Mouse (Mus musculus) CH12.LX (cell line): ENCODE data around the gene Notch3. TPM values are rescaled to one million over a fixed set of nuclear protein-coding genes. Genes with fewer than 3 reads are reported as not detected.
"Not testable (repeated sequence)": the region's sequence is repeated elsewhere in the genome, so short reads cannot be mapped to it uniquely, and the experiment has no call there.

Experiments used
- DNase-seq: peaks from one replicate; pipeline ENCODE4 v3.0.0-alpha.2; 2013; ENCODE audit errors: extremely low read depth
- H3K27ac ChIP-seq: 2 replicates; pipeline ENCODE4 v1.5.1; 2012; ENCODE audit warnings: low read depth, mild to moderate bottlenecking, control low read depth, moderate library complexity; ENCODE audit not compliant: insufficient read depth
- H3K27me3 ChIP-seq: replicated peaks from 2 replicates; pipeline ENCODE3; 2012; ENCODE audit warnings: inconsistent platforms
- H3K36me3 ChIP-seq, 2 experiments: replicated peaks in 1 of 2; 2 replicates each; pipeline versions ENCODE3 to v1.6.1; 2012; ENCODE audit warnings: inconsistent platforms in 1 of 2, low read length in 1 of 2, mild to moderate bottlenecking in 1 of 2, mixed read lengths in 1 of 2, moderate library complexity in 1 of 2; ENCODE audit not compliant: control insufficient read depth in 1 of 2, insufficient read depth in 1 of 2
- H3K4me1 ChIP-seq, 2 experiments: 2 replicates each; pipeline ENCODE4 v1.6.1; 2012; ENCODE audit warnings: inconsistent platforms in 1 of 2, moderate library complexity in 1 of 2; ENCODE audit not compliant: insufficient read depth in 2 of 2, control insufficient read depth in 1 of 2
- H3K4me2 ChIP-seq: 2 replicates; pipeline ENCODE4 v1.6.1; 2012; ENCODE audit warnings: low read depth, mild to moderate bottlenecking, control low read depth; ENCODE audit not compliant: poor library complexity, insufficient read depth, severe bottlenecking
- H3K4me3 ChIP-seq, 3 experiments: fragments of 150-350 bp in 1 of 3; sonication (generic) in 1 of 3; replicated peaks in 1 of 3; 2 replicates each; pipeline versions ENCODE3 to v1.5.1; 2011 to 2012; ENCODE audit warnings: low read depth in 2 of 3, low read length in 2 of 3, mild to moderate bottlenecking in 2 of 3, moderate library complexity in 2 of 3, control low read depth in 1 of 3, improper control_type of control experiment in 1 of 3, inconsistent platforms in 1 of 3, mixed read lengths in 1 of 3; ENCODE audit not compliant: poor library complexity in 1 of 3
- H3K79me2 ChIP-seq: replicated peaks from 2 replicates; pipeline ENCODE4 v1.6.1; 2012; ENCODE audit warnings: mild to moderate bottlenecking, moderate library complexity; ENCODE audit not compliant: control insufficient read depth, poor library complexity, insufficient read depth, severe bottlenecking; ENCODE audit errors: extremely low read depth
- H3K9ac ChIP-seq: 2 replicates; pipeline ENCODE4 v1.6.1; 2012; ENCODE audit warnings: low read depth, mild to moderate bottlenecking, control low read depth, moderate library complexity; ENCODE audit not compliant: insufficient read depth
- H3K9me3 ChIP-seq: replicated peaks from 2 replicates; pipeline ENCODE3; 2012; ENCODE audit warnings: low read length, inconsistent platforms, mixed read lengths
- BHLHE40 ChIP-seq: IDR thresholded peaks from 2 replicates; pipeline ENCODE4 v1.6.1; 2011; ENCODE audit warnings: mild to moderate bottlenecking, low read depth, low read length, improper control_type of control experiment
- E2F4 ChIP-seq: IDR thresholded peaks from 2 replicates; pipeline ENCODE4 v1.6.1; 2011; ENCODE audit warnings: low read depth, low read length, improper control_type of control experiment; ENCODE audit not compliant: insufficient replicate concordance
- ELF1 ChIP-seq: IDR thresholded peaks from 2 replicates; pipeline ENCODE4 v1.6.1; 2014; ENCODE audit warnings: low read depth, mild to moderate bottlenecking, inconsistent platforms, low read length, improper control_type of control experiment
- EP300 ChIP-seq: IDR thresholded peaks from 2 replicates; pipeline ENCODE4 v1.6.1; 2011; ENCODE audit warnings: low read length, improper control_type of control experiment
- ETS1 ChIP-seq: conservative IDR thresholded peaks from 2 replicates; pipeline ENCODE4 v1.6.1; 2012; ENCODE audit warnings: low read depth, mild to moderate bottlenecking, inconsistent platforms, low read length, improper control_type of control experiment, moderate library complexity
- GABPA ChIP-seq: IDR thresholded peaks from 2 replicates; pipeline ENCODE4 v1.6.1; 2012; ENCODE audit warnings: low read depth, low read length, improper control_type of control experiment, inconsistent platforms; ENCODE audit not compliant: insufficient replicate concordance
- HCFC1 ChIP-seq: IDR thresholded peaks from 2 replicates; pipeline ENCODE4 v1.6.1; 2012; ENCODE audit warnings: low read depth, mild to moderate bottlenecking, inconsistent platforms, low read length, improper control_type of control experiment
- IRF4 ChIP-seq: IDR thresholded peaks from 2 replicates; pipeline ENCODE4 v1.6.1; 2014; ENCODE audit warnings: low read depth, mild to moderate bottlenecking, inconsistent platforms, low read length, improper control_type of control experiment
- JUND ChIP-seq: conservative IDR thresholded peaks from 2 replicates; pipeline ENCODE4 v1.6.1; 2011; ENCODE audit warnings: low read depth, low read length, improper control_type of control experiment
- MAFK ChIP-seq: IDR thresholded peaks from 2 replicates; pipeline ENCODE4 v1.6.1; 2011; ENCODE audit warnings: low read length, improper control_type of control experiment; ENCODE audit not compliant: insufficient replicate concordance
- MAX ChIP-seq: IDR thresholded peaks from 2 replicates; pipeline ENCODE4 v1.6.1; 2011; ENCODE audit warnings: low read length, improper control_type of control experiment
- MEF2A ChIP-seq: IDR thresholded peaks from 2 replicates; pipeline ENCODE4 v1.6.1; 2014; ENCODE audit warnings: low read depth, mild to moderate bottlenecking, inconsistent platforms, low read length, improper control_type of control experiment, borderline replicate concordance
- MXI1 ChIP-seq: IDR thresholded peaks from 2 replicates; pipeline ENCODE4 v1.6.1; 2011; ENCODE audit warnings: mild to moderate bottlenecking, low read depth, low read length, improper control_type of control experiment
- NELFE ChIP-seq: IDR thresholded peaks from 2 replicates; pipeline ENCODE4 v1.6.1; 2011; ENCODE audit warnings: low read depth, low read length, improper control_type of control experiment
- NRF1 ChIP-seq: IDR thresholded peaks from 2 replicates; pipeline ENCODE4 v1.6.1; 2014; ENCODE audit warnings: low read depth, mild to moderate bottlenecking, inconsistent platforms, low read length, improper control_type of control experiment, moderate library complexity
- PAX5 ChIP-seq: IDR thresholded peaks from 2 replicates; pipeline ENCODE4 v1.6.1; 2012; ENCODE audit warnings: low read length, inconsistent platforms, mixed read lengths
- POLR2AphosphoS2 ChIP-seq: IDR thresholded peaks from 2 replicates; pipeline ENCODE4 v1.6.1; 2011; ENCODE audit warnings: low read depth, low read length, improper control_type of control experiment
- TCF12 ChIP-seq: IDR thresholded peaks from 2 replicates; pipeline ENCODE4 v1.6.1; 2014; ENCODE audit warnings: low read depth, mild to moderate bottlenecking, inconsistent platforms, low read length, improper control_type of control experiment
- UBTF ChIP-seq: IDR thresholded peaks from 2 replicates; pipeline ENCODE4 v1.6.1; 2012; ENCODE audit warnings: low read depth, mild to moderate bottlenecking, inconsistent platforms, low read length, improper control_type of control experiment, moderate library complexity
- USF2 ChIP-seq: conservative IDR thresholded peaks from 2 replicates; pipeline ENCODE4 v1.6.1; 2011; ENCODE audit warnings: low read depth, low read length, improper control_type of control experiment
- ZC3H11A ChIP-seq: IDR thresholded peaks from 2 replicates; pipeline ENCODE4 v1.6.1; 2012; ENCODE audit warnings: low read depth, mild to moderate bottlenecking, inconsistent platforms, low read length, improper control_type of control experiment
- dilution Hi-C: fragments of 300-500 bp; cut with MboI; formaldehyde crosslinking; loops from 2 replicates; pipeline ENCODE4 v1.14.3; 2020; ENCODE audit warnings: low sequenced_read_pairs; ENCODE audit not compliant: extremely low pct_unique_long_range_greater_than_20kb, extremely low pct_ligation_motif_present
- in situ Hi-C: fragments of 300-500 bp; cut with MboI; formaldehyde crosslinking; loops from 3 replicates; pipeline ENCODE4 v1.14.3; 2019; ENCODE audit warnings: low sequenced_read_pairs, low pct_ligation_motif_present, low pct_unique_long_range_greater_than_20kb, mixed read lengths
- polyA plus RNA-seq: library from polyadenylated mRNA; unstranded; fragments of >175 nt; gene quantifications from 2 replicates; pipeline ENCODE4 v1.2.1, GENCODE M21; 2012; ENCODE audit warnings: low read depth; ENCODE audit not compliant: insufficient read length
- total RNA-seq, 2 experiments: library from RNA; depleted of rRNA; stranded (reverse); fragments of 300-350 nt in 1 of 2; fragments of >200 nt in 1 of 2; gene quantifications; 2 replicates each; pipeline ENCODE4 v1.2.3; 2012 to 2014

The Notch3 gene
- total and polyA plus RNA-seq, 3 experiments: 0.17 TPM; not detected in 2

- peak; percentile 46 for TF ChIP-seq ETS1
- 0 out of 2 replicates have a peak, but pooled peaks have one; percentile 17 for TF ChIP-seq TCF12
- in situ Hi-C loops, H3K36me3 ChIP-seq, DNase-seq, H3K4me3 ChIP-seq, dilution Hi-C loops, H3K9me3 ChIP-seq, H3K27ac ChIP-seq, H3K79me2 ChIP-seq, H3K9ac ChIP-seq: not testable (repeated sequence)
- H3K4me1 ChIP-seq: peaks cover 9 to 17% of the 10 kb centered on the region in 2 experiments; a peak in 3 of 4 replicates
- 0 out of 2 replicates have a peak overlapping the region, but pooled peaks have one; percentile 44 for H3K4me2 ChIP-seq
- H3K27me3 ChIP-seq: peaks cover 22% of the 10 kb centered on the region
Measured at GRCm38 (mm10) chr17:32108320-32109011, 58.2 kb downstream of the Notch3 start.

GRCm38 (mm10) chr17:32107877-32108276 lies 58.8 kb downstream of the Notch3 start:
- H3K27ac ChIP-seq: no peak overlapping the region
- no peak for DNase-seq

GRCm38 (mm10) chr17:32106358-32106757 lies 60.3 kb downstream of the Notch3 start:
- H3K4me1 ChIP-seq: peaks cover 9 to 17% of the 10 kb centered on the region in 2 experiments; a peak in 3 of 4 replicates
- H3K79me2 ChIP-seq: no peaks in the 10 kb centered on the region
- H3K9ac ChIP-seq: no peak overlapping the region
- TF ChIP-seq GABPA: no peak
- TF ChIP-seq PAX5: no peak
- TF ChIP-seq EP300: no peak
- no peak for TF ChIP-seq UBTF
- TF ChIP-seq ZC3H11A: no peak
- TF ChIP-seq MAFK: no peak
- TF ChIP-seq HCFC1: no peak
- TF ChIP-seq MXI1: no peak
- no peak for TF ChIP-seq USF2
- no peak for TF ChIP-seq JUND
- no peak for TF ChIP-seq POLR2AphosphoS2
- TF ChIP-seq IRF4: no peak
- TF ChIP-seq NRF1: no peak
- TF ChIP-seq ETS1: no peak
- no peak for TF ChIP-seq ELF1
- no peak for TF ChIP-seq E2F4
- no peak overlapping the region for H3K27ac ChIP-seq
- peaks cover 28% of the 10 kb centered on the region for H3K27me3 ChIP-seq
- no peaks in the 10 kb centered on the region for H3K9me3 ChIP-seq
- DNase-seq: no peak
- H3K4me2 ChIP-seq: no peak overlapping the region
- H3K4me3 ChIP-seq: no peak overlapping the region
- in situ Hi-C loops: no loop called here
- dilution Hi-C loops: no loop called here
- no peaks in the 10 kb centered on the region for H3K36me3 ChIP-seq

More at GRCm38 (mm10) chr17:32107877-32108276, 58.8 kb downstream of the Notch3 start:
- Histone ChIP-seq H3K4me1 (peaks cover 9 to 17% of the 10 kb centered on the region in 2 experiments; a peak in 3 of 4 replicates), H3K9me3 (no peaks in the 10 kb centered on the region), H3K4me3 (no peak overlapping the region), H3K9ac (no peak overlapping the region), H3K36me3 (no peaks in the 10 kb centered on the region), H3K79me2 (no peaks in the 10 kb centered on the region), H3K27me3 (peaks cover 24% of the 10 kb centered on the region), H3K4me2 (no peak overlapping the region)
- dilution Hi-C loops: no loop called here
- in situ Hi-C loops: no loop called here
- TF ChIP-seq MEF2A: no peak
- TF ChIP-seq BHLHE40: no peak
- TF ChIP-seq NELFE: no peak
- TF ChIP-seq EP300: no peak
- no peak for TF ChIP-seq IRF4
- TF ChIP-seq MAX: no peak
- TF ChIP-seq GABPA: no peak
